Mouse (Mus musculus): ENCODE data around the gene Pml.

DNA sequence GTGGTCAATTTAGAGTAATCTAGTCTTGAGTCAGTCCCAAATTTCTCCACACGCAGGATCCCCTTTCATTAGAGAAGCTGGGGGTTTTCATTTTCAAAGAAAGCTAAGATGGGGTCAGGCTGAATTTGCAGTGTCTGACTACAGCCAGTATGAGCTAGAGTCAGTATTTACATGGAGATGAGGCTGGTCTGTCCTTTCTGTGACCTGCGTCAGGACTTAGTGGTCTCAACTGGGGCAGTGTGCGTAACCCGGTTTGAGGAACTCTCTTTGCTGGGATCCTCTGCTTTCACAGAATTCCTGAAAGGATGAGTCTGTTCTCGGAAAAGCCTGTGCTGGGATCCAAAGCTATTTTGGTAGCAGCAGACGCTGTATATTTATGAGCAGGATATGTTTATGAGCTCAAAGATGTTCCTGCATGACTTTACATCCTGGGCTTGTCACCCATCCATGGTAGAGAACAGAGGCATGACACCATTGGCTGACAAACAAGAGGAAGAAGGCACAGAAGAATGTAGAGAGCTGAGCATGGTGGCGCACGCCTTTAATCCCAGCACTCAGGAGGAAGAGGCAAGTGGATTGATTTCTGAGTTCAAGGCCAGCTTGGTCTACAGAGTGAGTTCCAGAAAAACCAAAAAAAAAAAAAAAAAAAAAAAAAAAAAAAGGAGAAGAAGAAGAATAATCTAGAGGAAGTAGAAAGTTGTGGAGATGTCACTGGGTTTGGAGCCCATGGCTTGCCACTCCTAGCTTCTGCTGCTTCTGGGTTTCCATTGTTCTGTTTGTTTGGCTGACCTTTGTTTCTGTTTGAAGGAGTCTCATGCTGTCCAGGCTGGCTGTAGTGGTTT lies 39.9 kb downstream of the Pml start:
- no peak for TF ChIP-seq CTCF (IDR thresholded peaks at IDR 0.05; ENCODE audit: low read depth, low read length)
- no peak for TF ChIP-seq POLR2A (IDR thresholded peaks at IDR 0.05; ENCODE audit: borderline replicate concordance, low read depth, low read length)

Data from bone marrow macrophage, adult 2 months (primary cell).